Mouse (Mus musculus) c-Kit-negative CD71-positive TER-119-positive erythroid progenitor cells, embryonic 14.5 days (primary cell): Measurements from ENCODE around the gene Rcsd1.

Experiments used
- DNase-seq: peaks from one replicate; pipeline ENCODE4 v3.0.0-alpha.2; 2013; ENCODE audit warnings: low read depth, low spot score

The Rcsd1 gene

GRCm38 (mm10) chr1:165629975-165630374, 79.6 kb downstream of the Rcsd1 start:
- DNase-seq: no peak

- no peak for DNase-seq
Measured at GRCm38 (mm10) chr1:165628603-165629002, 81.0 kb downstream of the Rcsd1 start.

GRCm38 (mm10) chr1:165625896-165626295, 83.7 kb downstream of the Rcsd1 start:
- no peak for DNase-seq

- no peak for DNase-seq
Measured at GRCm38 (mm10) chr1:165625058-165625457, 84.5 kb downstream of the Rcsd1 start.

- no peak for DNase-seq
Measured at GRCm38 (mm10) chr1:165618201-165618624, 91.3 kb downstream of the Rcsd1 start.

GRCm38 (mm10) chr1:165617166-165617891, 92.2 kb downstream of the Rcsd1 start:
- no peak for DNase-seq

GRCm38 (mm10) chr1:165616652-165617051, 92.9 kb downstream of the Rcsd1 start:
- no peak for DNase-seq

- DNase-seq: no peak
Measured at GRCm38 (mm10) chr1:165614793-165615192, 94.8 kb downstream of the Rcsd1 start.

- no peak for DNase-seq
Measured at GRCm38 (mm10) chr1:165613926-165614325, 95.6 kb downstream of the Rcsd1 start.

GRCm38 (mm10) chr1:165612714-165613113, 96.8 kb downstream of the Rcsd1 start:
- no peak for DNase-seq

GRCm38 (mm10) chr1:165610321-165610999, 99.1 kb downstream of the Rcsd1 start:
- no peak for DNase-seq

GRCm38 (mm10) chr1:165609495-165610320, 99.8 kb downstream of the Rcsd1 start:
- DNase-seq: no peak

- no peak for DNase-seq
Measured at GRCm38 (mm10) chr1:165608904-165609303, 100.7 kb downstream of the Rcsd1 start.

GRCm38 (mm10) chr1:165605774-165606173, 103.8 kb downstream of the Rcsd1 start:
- no peak for DNase-seq

- DNase-seq: no peak
Measured at GRCm38 (mm10) chr1:165605108-165605507, 104.4 kb downstream of the Rcsd1 start.

GRCm38 (mm10) chr1:165604203-165604602, 105.4 kb downstream of the Rcsd1 start:
- no peak for DNase-seq

GRCm38 (mm10) chr1:165603218-165603617, 106.3 kb downstream of the Rcsd1 start:
- DNase-seq: no peak

- no peak for DNase-seq
Measured at GRCm38 (mm10) chr1:165601775-165602280, 107.7 kb downstream of the Rcsd1 start.
